Mouse (Mus musculus) liver, embryonic 15.5 days (tissue): ENCODE measurements around the gene Gtpbp3. TPM values are rescaled to one million over a fixed set of nuclear protein-coding genes. Genes with fewer than 3 reads are reported as not detected.
A peak's percentile ranks its signal among the peaks of the same experiment; 100 is the strongest.

ENCODE experiments used
- ATAC-seq: fragments of 200-750 bp; cut with Nextera tagmentation; 2 replicates; pipeline ENCODE4 v1.8.0; 2017; ENCODE audit warnings: moderate number of reproducible peaks, mild to moderate bottlenecking, moderate library complexity; ENCODE audit not compliant: insufficient read depth
- H3K27ac ChIP-seq: fragments of 300-500 bp; sonication (generic); replicated peaks from 2 replicates; pipeline ENCODE4 v1.5.1; 2015; ENCODE audit warnings: mild to moderate bottlenecking, inconsistent platforms
- H3K27me3 ChIP-seq: fragments of 300-500 bp; sonication (generic); 2 replicates; pipeline ENCODE4 v1.6.1; 2015; ENCODE audit warnings: mild to moderate bottlenecking, inconsistent platforms
- H3K36me3 ChIP-seq: fragments of 300-500 bp; sonication (generic); replicated peaks from 2 replicates; pipeline ENCODE4 v1.6.1; 2015; ENCODE audit warnings: moderate library complexity, mild to moderate bottlenecking, inconsistent platforms
- H3K4me1 ChIP-seq: fragments of 300-500 bp; sonication (generic); replicated peaks from 2 replicates; pipeline ENCODE4 v1.6.1; 2015; ENCODE audit warnings: inconsistent platforms
- H3K4me2 ChIP-seq: fragments of 300-500 bp; sonication (generic); 2 replicates; pipeline ENCODE4 v1.6.1; 2015; ENCODE audit warnings: moderate library complexity, mild to moderate bottlenecking, inconsistent platforms
- H3K4me3 ChIP-seq: fragments of 300-500 bp; sonication (generic); replicated peaks from 2 replicates; pipeline ENCODE4 v1.5.1; 2015; ENCODE audit warnings: mild to moderate bottlenecking, inconsistent platforms
- H3K9ac ChIP-seq: fragments of 300-500 bp; sonication (generic); 2 replicates; pipeline ENCODE4 v1.6.1; 2015; ENCODE audit warnings: moderate library complexity, mild to moderate bottlenecking, inconsistent platforms
- H3K9me3 ChIP-seq: fragments of 300-500 bp; sonication (generic); replicated peaks from 2 replicates; pipeline ENCODE4 v1.6.1; 2016; ENCODE audit warnings: inconsistent platforms
- WGBS: fragments of 180-500 bp; shearing (Covaris S2); methylation state at CpG from one replicate; pipeline ENCODE4 v1.1.7; 2015; ENCODE audit warnings: mixed read lengths; ENCODE audit not compliant: insufficient replicate concordance; 5-methylcytosine and 5-hydroxymethylcytosine counted together
- polyA plus RNA-seq: library from polyadenylated mRNA; unstranded; fragments of >200 nt; fragmentation: Nextera tagmentation; extraction: Ambion mirVana; gene quantifications from 2 replicates; pipeline ENCODE4 v1.2.1, GENCODE M21; 2015

Gtpbp3 gene
- polyA plus RNA-seq, 1 experiment from 2014 or later, result 4.2 TPM

- no peaks in the 10 kb centered on the region for H3K9me3 ChIP-seq
- peak within 1 kb of the TSS; percentile 84 for H3K4me2 ChIP-seq
- peak within 1 kb of the TSS; percentile 66 for H3K4me3 ChIP-seq
- no peaks in the 10 kb centered on the region for H3K36me3 ChIP-seq
- peaks cover 29% of the 10 kb centered on the region for H3K4me1 ChIP-seq
- WGBS, result under 1% methylated on average over 37 of the region's 37 CpGs
- peak within 1 kb of the TSS; percentile 62 for H3K9ac ChIP-seq
- H3K27ac ChIP-seq, result peak within 1 kb of the TSS; percentile 76
- no peaks in the 10 kb centered on the region for H3K27me3 ChIP-seq
- ATAC-seq, result peak; percentile 87
Measured at GRCm38 (mm10) chr8:71537028-71537867, 49.3 kb downstream of the Gtpbp3 start, which contains the start of gene Bst2. Bst2 (minus strand) TSS chr8:71537456.

DNA sequence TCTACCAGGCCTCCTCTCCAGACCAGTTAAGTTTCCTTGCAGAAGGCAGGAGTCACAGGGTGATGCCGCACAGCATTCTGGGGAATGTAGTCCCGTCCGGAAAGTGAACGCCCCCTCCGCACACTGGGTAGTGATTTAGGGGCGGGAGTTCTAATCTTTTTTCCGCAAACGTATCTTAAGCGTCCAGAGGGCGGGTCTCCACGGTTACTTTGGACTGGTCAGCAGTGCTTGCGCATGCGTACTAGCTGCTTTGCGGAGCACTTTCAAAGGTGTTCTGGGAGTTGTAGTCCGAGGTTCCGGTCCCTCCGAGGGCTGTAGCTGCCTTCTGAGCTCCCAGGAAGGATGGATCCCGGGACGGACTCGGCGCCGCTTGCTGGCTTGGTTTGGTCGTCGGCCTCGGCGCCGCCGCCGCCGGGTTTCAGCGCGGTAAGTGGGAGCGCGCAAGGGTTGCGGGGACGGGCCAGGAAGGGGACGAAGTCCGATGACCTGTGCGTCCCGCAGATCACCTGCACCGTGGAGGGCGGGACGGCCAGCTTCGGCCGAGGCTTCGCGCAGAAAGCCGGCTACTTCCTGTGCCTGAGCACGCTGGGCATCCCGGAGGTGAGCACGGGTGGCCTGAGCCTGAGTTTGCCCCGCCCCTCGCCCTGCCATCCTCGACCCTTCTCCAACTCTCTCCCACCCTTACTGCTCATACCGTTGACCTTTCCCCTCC, 54.9 kb downstream of the Gtpbp3 start, which contains the start of gene Mvb12a:
Gene Mvb12a (plus strand): TSS at position 291 of the 712 bp plus-strand sequence.
- Histone ChIP-seq H3K36me3 (peaks cover 16% of the 10 kb centered on the region; the same call in 1 of the 2 replicates), H3K4me1 (peaks cover 26% of the 10 kb centered on the region), H3K9ac (peak within 1 kb of the TSS; percentile 59), H3K27me3 (no peaks in the 10 kb centered on the region), H3K4me2 (peak within 1 kb of the TSS; percentile 96), H3K4me3 (peak within 1 kb of the TSS; percentile 77), H3K9me3 (no peaks in the 10 kb centered on the region), H3K27ac (peak within 1 kb of the TSS; percentile 76)
- peak; percentile 89 for ATAC-seq
- under 1% methylated on average over 55 of the region's 55 CpGs for WGBS

GRCm38 (mm10) chr8:71543755-71544154, 55.9 kb downstream of the Gtpbp3 start:
- H3K4me2 ChIP-seq, result peak overlapping the region; percentile 96
- H3K27ac ChIP-seq, result no peak overlapping the region
- H3K9ac ChIP-seq, result no peak overlapping the region
- H3K36me3 ChIP-seq, result peaks cover 25% of the 10 kb centered on the region
- no peaks in the 10 kb centered on the region for H3K27me3 ChIP-seq
- peak overlapping the region; percentile 77 for H3K4me3 ChIP-seq
- peaks cover 17% of the 10 kb centered on the region for H3K4me1 ChIP-seq
- no peaks in the 10 kb centered on the region for H3K9me3 ChIP-seq
- no peak for ATAC-seq
- 77% methylated on average over 9 of the region's 9 CpGs for WGBS

DNA sequence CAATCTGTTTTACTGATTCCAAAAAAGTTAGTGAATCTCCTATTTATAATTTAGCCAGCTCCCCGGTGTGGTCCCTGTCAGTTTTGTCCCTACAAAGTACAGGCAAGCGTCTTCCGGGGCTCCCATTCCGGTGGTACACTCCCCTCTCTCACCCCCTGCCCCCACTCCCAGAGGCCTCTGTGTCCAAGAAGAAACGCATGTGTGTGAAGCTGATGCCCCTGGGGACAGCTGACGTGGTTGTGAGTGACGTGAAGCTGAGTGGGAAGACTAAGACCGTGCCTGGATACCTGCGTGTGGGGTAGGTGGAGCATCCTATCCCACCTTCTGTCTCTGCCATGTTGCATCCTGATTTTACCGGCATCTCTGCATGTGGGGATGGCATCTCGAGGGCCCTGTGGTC, 57.1 kb downstream of the Gtpbp3 start:
- no peak for ATAC-seq
- Histone ChIP-seq H3K27ac (no peak overlapping the region), H3K4me3 (no peak overlapping the region), H3K27me3 (no peaks in the 10 kb centered on the region), H3K9me3 (no peaks in the 10 kb centered on the region), H3K9ac (no peak overlapping the region), H3K4me2 (no peak overlapping the region), H3K36me3 (peaks cover 25% of the 10 kb centered on the region), H3K4me1 (peaks cover 17% of the 10 kb centered on the region)
- 80% methylated on average over 11 of the region's 11 CpGs for WGBS

DNA sequence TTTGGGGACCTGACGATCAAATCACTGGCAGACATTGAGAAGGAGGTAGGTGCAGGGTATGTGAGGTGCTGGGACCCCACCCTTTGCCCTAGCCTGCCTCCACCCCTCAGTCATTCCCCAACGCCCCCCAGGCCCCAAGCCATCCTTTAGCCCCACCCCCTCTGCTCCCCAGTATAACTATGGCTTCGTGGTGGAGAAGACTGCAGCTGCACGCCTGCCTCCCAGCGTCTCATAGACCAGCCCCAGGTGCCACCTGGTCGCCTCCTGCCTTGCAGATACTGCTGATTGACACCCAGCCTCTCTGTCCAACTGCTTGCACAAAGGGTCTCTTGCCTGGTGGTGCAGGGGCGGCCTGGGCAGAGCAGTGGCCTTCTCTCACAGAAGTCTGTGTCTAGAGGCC, 59.7 kb downstream of the Gtpbp3 start:
- ATAC-seq, result no peak
- WGBS, result 77% methylated on average over 7 of the region's 7 CpGs
- Histone ChIP-seq H3K4me3 (no peak overlapping the region), H3K27ac (no peak overlapping the region), H3K36me3 (peaks cover 25% of the 10 kb centered on the region), H3K9me3 (no peaks in the 10 kb centered on the region), H3K4me2 (no peak overlapping the region), H3K4me1 (peaks cover 13% of the 10 kb centered on the region), H3K9ac (no peak overlapping the region), H3K27me3 (no peaks in the 10 kb centered on the region)

Other genes with a start within 250 kb of the Gtpbp3 start
- 7.3 and 8.6 TPM in 2 replicates for gene Myo9b, start 215.4 kb upstream of the Gtpbp3 start, polyA plus RNA-seq
- 44.8 and 47.5 TPM in 2 replicates for gene Haus8, start 215.2 kb upstream of the Gtpbp3 start, polyA plus RNA-seq
- 38.7 and 41.1 TPM in 2 replicates for gene Use1, start 121.3 kb upstream of the Gtpbp3 start, polyA plus RNA-seq
- 4.6 and 5.2 TPM in 2 replicates for gene Ocel1, start 116.8 kb upstream of the Gtpbp3 start, polyA plus RNA-seq
- gene Nr2f6, start 106.1 kb upstream of the Gtpbp3 start, polyA plus RNA-seq, result 24.1 and 27.0 TPM in 2 replicates
- 3.3 and 5.2 TPM in 2 replicates for gene Ushbp1, start 92.3 kb upstream of the Gtpbp3 start, polyA plus RNA-seq
- gene Babam1, start 91.2 kb upstream of the Gtpbp3 start, polyA plus RNA-seq, result 56.0 and 58.5 TPM in 2 replicates
- gene Ankle1, start 82.1 kb upstream of the Gtpbp3 start, polyA plus RNA-seq, result 42.0 and 54.0 TPM in 2 replicates
- 9.1 and 9.2 TPM in 2 replicates for gene Abhd8, start 24.4 kb upstream of the Gtpbp3 start, polyA plus RNA-seq
- gene Mrpl34, start 23.1 kb upstream of the Gtpbp3 start, polyA plus RNA-seq, result 81.2 and 96.6 TPM in 2 replicates
- gene Dda1, start 18.9 kb upstream of the Gtpbp3 start, polyA plus RNA-seq, result 38.3 and 42.6 TPM in 2 replicates
- gene Ano8, start 2.1 kb upstream of the Gtpbp3 start, polyA plus RNA-seq, result 0.15 and 0.20 TPM in 2 replicates
- 22.4 and 23.9 TPM in 2 replicates for gene Plvap, start 23.6 kb downstream of the Gtpbp3 start, polyA plus RNA-seq
- 0.06 and 0.14 TPM in 2 replicates for gene Ccdc194, start 37.6 kb downstream of the Gtpbp3 start, polyA plus RNA-seq
- gene Bst2, start 49.4 kb downstream of the Gtpbp3 start, polyA plus RNA-seq, result 35.3 and 37.3 TPM in 2 replicates
- gene Mvb12a, start 54.8 kb downstream of the Gtpbp3 start, polyA plus RNA-seq, result 31.6 and 35.2 TPM in 2 replicates
- 0.50 and 0.94 TPM in 2 replicates for gene Tmem221, start 70.8 kb downstream of the Gtpbp3 start, polyA plus RNA-seq
- gene Nxnl1, start 78.5 kb downstream of the Gtpbp3 start, polyA plus RNA-seq, result 0.09 TPM in 1 of 2 replicates, not detected in the other
- 2.3 and 3.0 TPM in 2 replicates for gene Slc27a1, start 80.8 kb downstream of the Gtpbp3 start, polyA plus RNA-seq
- 90.7 and 92.8 TPM in 2 replicates for gene Pgls, start 104.1 kb downstream of the Gtpbp3 start, polyA plus RNA-seq
- gene Fam129c, start 109.5 kb downstream of the Gtpbp3 start, polyA plus RNA-seq, result 0.99 and 1.4 TPM in 2 replicates
- gene Colgalt1, start 122.9 kb downstream of the Gtpbp3 start, polyA plus RNA-seq, result 23.0 and 25.6 TPM in 2 replicates
- 0.16 and 0.20 TPM in 2 replicates for gene Unc13a, start 183.7 kb downstream of the Gtpbp3 start, polyA plus RNA-seq
- gene Jak3, start 188.2 kb downstream of the Gtpbp3 start, polyA plus RNA-seq, result 6.4 and 6.9 TPM in 2 replicates
- 2.2 and 3.0 TPM in 2 replicates for gene Insl3, start 201.1 kb downstream of the Gtpbp3 start, polyA plus RNA-seq
- 4.1 and 5.2 TPM in 2 replicates for gene B3gnt3, start 213.7 kb downstream of the Gtpbp3 start, polyA plus RNA-seq
- gene Fcho1, start 237.6 kb downstream of the Gtpbp3 start, polyA plus RNA-seq, result 23.0 and 25.0 TPM in 2 replicates